Mouse (Mus musculus) frontal cortex, adult (tissue): ENCODE measurements at regions not wholly inside any gene's neighbourhood (a gene's known extent, or its start where the extent isn't known, plus 50 kb on each side); places are given as distances from the start of the nearest gene placed in this dataset.
"Not testable (repeated sequence)": the region's sequence is repeated elsewhere in the genome, so short reads cannot be mapped to it uniquely, and the experiment has no call there.

Experiments
- ATAC-seq: cut with Nextera tagmentation; 2 replicates; pipeline ENCODE4 v1.9.2; 2017; ENCODE audit warnings: mild to moderate bottlenecking, moderate library complexity, mixed read lengths; ENCODE audit not compliant: low TSS enrichment

GRCm38 (mm10) chr17:4871267-4871666 is 122.9 kb upstream of the Arid1b start:
- peak; percentile 80 for ATAC-seq

GRCm38 (mm10) chr17:4874459-4874858 is 119.7 kb upstream of the Arid1b start:
- no peak for ATAC-seq

- no peak for ATAC-seq
These were observed 118.8 kb upstream of the Arid1b start for GRCm38 (mm10) chr17:4875086-4876046.

- peak; percentile 64; the same call in 1 of the 2 replicates for ATAC-seq
These were observed 117.7 kb upstream of the Arid1b start for GRCm38 (mm10) chr17:4876431-4876830.

- no peak for ATAC-seq
These were observed 112.7 kb upstream of the Arid1b start for GRCm38 (mm10) chr17:4881473-4881872.

GRCm38 (mm10) chr17:4884083-4884482 is 110.0 kb upstream of the Arid1b start:
- ATAC-seq, result no peak

- no peak for ATAC-seq
These were observed 109.4 kb upstream of the Arid1b start for GRCm38 (mm10) chr17:4884761-4885160.

GRCm38 (mm10) chr17:4887331-4887730 is 106.8 kb upstream of the Arid1b start:
- ATAC-seq, result not testable (repeated sequence)

GRCm38 (mm10) chr17:4889577-4889976 is 104.6 kb upstream of the Arid1b start:
- no peak for ATAC-seq

GRCm38 (mm10) chr17:4890131-4890530 is 104.0 kb upstream of the Arid1b start:
- no peak for ATAC-seq

- ATAC-seq, result no peak
These were observed 102.6 kb upstream of the Arid1b start for GRCm38 (mm10) chr17:4891576-4891975.

- not testable (repeated sequence) for ATAC-seq
These were observed 99.3 kb upstream of the Arid1b start for GRCm38 (mm10) chr17:4894756-4895330.

GRCm38 (mm10) chr17:4903129-4903528 is 91.0 kb upstream of the Arid1b start:
- ATAC-seq, result no peak

GRCm38 (mm10) chr17:4906504-4906903 is 87.6 kb upstream of the Arid1b start:
- ATAC-seq, result peak; percentile 29

GRCm38 (mm10) chr17:4907181-4907752 is 86.9 kb upstream of the Arid1b start:
- no peak for ATAC-seq

- ATAC-seq, result peak; percentile 87
These were observed 86.1 kb upstream of the Arid1b start for GRCm38 (mm10) chr17:4907841-4908571.

GRCm38 (mm10) chr17:4908572-4908965 is 85.6 kb upstream of the Arid1b start:
- peak; percentile 62; the same call in 1 of the 2 replicates for ATAC-seq

- ATAC-seq, result no peak
These were observed 84.0 kb upstream of the Arid1b start for GRCm38 (mm10) chr17:4910182-4910581.

GRCm38 (mm10) chr17:4913001-4913400 is 81.1 kb upstream of the Arid1b start:
- no peak for ATAC-seq

- no peak for ATAC-seq
These were observed 74.2 kb upstream of the Arid1b start for GRCm38 (mm10) chr17:4919866-4920495.

- ATAC-seq, result no peak
These were observed 73.0 kb upstream of the Arid1b start for GRCm38 (mm10) chr17:4921121-4921520.
